Mouse (Mus musculus) c-Kit-positive CD71-positive TER-119-positive erythroid progenitor cells, embryonic 14.5 days (primary cell): ENCODE results near the gene Zfp503.

Experiments
- DNase-seq: peaks from one replicate; pipeline ENCODE4 v3.0.0-alpha.2; 2013; ENCODE audit warnings: low spot score

Gene Zfp503

DNA sequence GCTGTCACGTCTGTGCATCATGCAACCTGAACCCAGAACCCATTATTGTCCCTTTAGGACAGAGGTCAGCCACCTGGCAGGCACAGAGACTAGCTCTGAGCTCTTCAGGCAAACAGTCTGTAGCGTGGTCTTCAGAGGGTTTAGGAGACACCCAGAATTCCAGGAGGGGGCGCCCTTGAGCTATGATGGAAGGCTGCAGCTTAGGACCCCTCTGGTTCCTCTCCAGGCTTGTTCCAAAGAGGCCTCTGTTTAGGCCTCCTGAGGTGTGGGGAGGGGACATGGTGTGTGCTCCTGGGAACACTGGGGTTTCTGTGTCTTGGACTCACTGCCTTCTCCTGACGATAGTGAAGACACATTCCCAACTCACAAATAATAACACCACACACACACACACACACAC lies 20.4 kb downstream of the Zfp503 start:
- DNase-seq: peak; percentile 29

- DNase-seq: no peak
These were observed 21.9 kb downstream of the Zfp503 start for GRCm38 (mm10) chr14:21967375-21968010.

DNA sequence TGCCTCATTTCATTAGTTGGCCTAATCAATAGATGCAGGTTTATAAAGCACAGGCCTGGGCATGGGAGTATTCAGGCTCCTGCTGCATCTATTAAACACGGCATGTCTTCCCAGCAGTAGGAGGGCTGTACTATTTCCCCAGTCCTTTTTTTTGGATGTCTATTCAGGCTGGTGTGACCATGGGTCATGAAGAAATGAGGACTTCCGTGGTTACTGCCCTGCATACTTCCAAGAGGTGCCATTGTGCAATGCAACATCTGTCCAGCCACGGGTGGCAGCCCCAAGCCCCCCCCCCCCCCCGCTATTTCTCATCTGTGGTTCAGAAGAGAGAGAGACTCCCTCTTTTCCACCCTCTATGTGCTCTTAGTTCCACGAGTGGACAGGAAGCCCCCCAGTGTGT lies 23.1 kb downstream of the Zfp503 start:
- no peak for DNase-seq

GRCm38 (mm10) chr14:21962381-21963050 lies 26.9 kb downstream of the Zfp503 start:
- no peak for DNase-seq

GRCm38 (mm10) chr14:21959243-21959642 lies 30.2 kb downstream of the Zfp503 start:
- DNase-seq: no peak

- no peak for DNase-seq
These were observed 30.8 kb downstream of the Zfp503 start for GRCm38 (mm10) chr14:21958643-21959042.

DNA sequence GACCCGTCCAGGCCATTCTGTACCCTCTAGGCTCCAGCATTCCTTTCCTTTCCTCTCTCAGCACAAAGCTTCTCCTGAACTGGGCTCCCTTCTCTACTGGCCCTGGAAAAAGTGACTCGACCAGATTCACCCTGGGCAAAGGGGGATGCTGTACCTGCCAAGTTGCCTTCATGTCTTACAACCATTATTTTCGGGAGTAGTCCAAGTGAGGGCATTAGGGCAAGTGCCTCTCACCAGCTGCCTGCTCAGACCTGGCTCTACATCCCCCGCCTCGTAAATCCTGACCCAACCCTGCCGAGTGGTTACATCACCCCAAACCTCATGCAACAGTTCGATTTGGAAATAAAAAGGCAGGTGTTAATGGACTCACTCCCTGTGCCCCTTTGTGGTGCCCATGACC lies 36.9 kb downstream of the Zfp503 start:
- no peak for DNase-seq

- DNase-seq: no peak
These were observed 37.4 kb downstream of the Zfp503 start for GRCm38 (mm10) chr14:21951896-21952523.

DNA sequence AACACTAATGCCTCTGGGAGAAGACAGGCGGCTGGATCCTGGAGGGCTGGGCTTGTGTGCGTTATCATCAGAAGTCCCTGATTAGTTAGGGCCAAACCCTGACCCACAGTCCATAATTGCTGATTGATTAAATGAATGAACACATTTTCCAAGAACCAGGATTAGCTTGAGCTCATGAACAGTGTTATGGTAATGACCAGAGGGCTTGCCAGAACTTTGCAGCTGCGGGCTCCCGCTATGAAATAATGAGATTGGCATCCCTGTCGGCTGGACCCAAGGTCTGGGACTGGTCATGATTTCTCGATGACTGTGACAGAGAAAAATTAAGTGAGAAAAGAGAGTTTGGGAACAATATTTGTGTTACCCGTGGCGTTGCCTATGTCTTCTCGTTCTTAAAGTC lies 44.5 kb downstream of the Zfp503 start:
- no peak for DNase-seq

GRCm38 (mm10) chr14:21941581-21941980 lies 47.8 kb downstream of the Zfp503 start:
- DNase-seq: no peak

GRCm38 (mm10) chr14:21937116-21937515 lies 52.3 kb downstream of the Zfp503 start:
- no peak for DNase-seq

DNA sequence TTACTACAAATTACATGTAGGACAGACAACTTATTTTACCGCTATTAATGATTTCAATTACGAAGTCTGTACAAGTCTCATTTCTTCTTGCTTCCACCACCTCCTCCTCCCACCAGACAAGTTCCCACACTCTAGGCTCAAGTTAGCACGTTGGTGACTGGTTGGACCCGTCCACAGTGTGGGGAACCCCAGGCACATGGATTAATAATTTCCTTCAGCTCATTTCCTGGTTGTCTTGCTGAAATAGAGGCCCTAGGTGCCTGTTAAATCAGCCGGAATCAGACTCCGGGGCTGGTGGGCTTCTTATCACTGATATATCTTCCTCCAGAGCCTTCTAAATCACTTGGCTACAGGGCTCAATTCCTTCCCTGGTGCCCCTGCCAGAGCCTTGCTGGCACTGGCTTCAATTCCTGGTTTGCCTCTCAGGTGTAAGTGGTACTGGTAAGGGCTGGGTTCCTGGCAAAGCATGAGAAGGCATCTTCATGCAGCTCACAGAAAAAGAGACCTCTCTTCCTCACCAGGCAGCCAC lies 53.2 kb downstream of the Zfp503 start:
- DNase-seq: no peak
